Mouse (Mus musculus): ENCODE data around the gene Atp9a. TPM values are rescaled to one million over a fixed set of nuclear protein-coding genes. Genes with fewer than 3 reads are reported as not detected.

The Atp9a gene
- polyA plus RNA-seq, 1 experiment from 2014 or later: 4.4 TPM

GRCm38 (mm10) chr2:168766538-168767361 is 24.5 kb upstream of the Atp9a start:
- WGBS: 0% methylated on average over 52 of the region's 52 CpGs
- Histone ChIP-seq H3K9ac (ENCODE audit: low read depth, low read length) (peak overlapping the region; percentile 46), H3K4me1 (replicated peaks; ENCODE audit: control insufficient read depth, insufficient read depth, low read length) (peaks cover 8% of the 10 kb centered on the region), H3K9me3 (ENCODE audit: control insufficient read depth, low read length) (no peaks in the 10 kb centered on the region), H3K4me3 (ENCODE audit: low read depth, low read length) (peak overlapping the region; percentile 60), H3K4me2 (peak overlapping the region; percentile 78), H3K27me3 (replicated peaks; ENCODE audit: control insufficient read depth, insufficient read depth, low read length) (peaks cover 68% of the 10 kb centered on the region), H3K27ac (ENCODE audit: low read depth, low read length) (peak overlapping the region; percentile 82), H3K36me3 (ENCODE audit: control insufficient read depth, insufficient read depth, low read length) (no peaks in the 10 kb centered on the region)
- ATAC-seq (replicated peaks; ENCODE audit: low FRiP score): peak; percentile 72
- peak; percentile 66 for DNase-seq (ENCODE audit: low spot score)

- H3K9ac ChIP-seq (ENCODE audit: low read depth, low read length): peak overlapping the region; percentile 46
- H3K4me2 ChIP-seq: peak overlapping the region; percentile 78
- under 1% methylated on average over 65 of the region's 65 CpGs for WGBS
- peaks cover 8% of the 10 kb centered on the region for H3K4me1 ChIP-seq (replicated peaks; ENCODE audit: control insufficient read depth, insufficient read depth, low read length)
- ATAC-seq (replicated peaks; ENCODE audit: low FRiP score): peak; percentile 21; the same call in 1 of the 2 replicates
- peak overlapping the region; percentile 60 for H3K4me3 ChIP-seq (ENCODE audit: low read depth, low read length)
- peak; percentile 45 for DNase-seq (ENCODE audit: low spot score)
- H3K9me3 ChIP-seq (ENCODE audit: control insufficient read depth, low read length): no peaks in the 10 kb centered on the region
- H3K27ac ChIP-seq (ENCODE audit: low read depth, low read length): peak overlapping the region; percentile 82
- H3K36me3 ChIP-seq (ENCODE audit: control insufficient read depth, insufficient read depth, low read length): no peaks in the 10 kb centered on the region
- peaks cover 68% of the 10 kb centered on the region for H3K27me3 ChIP-seq (replicated peaks; ENCODE audit: control insufficient read depth, insufficient read depth, low read length)
These were observed 23.7 kb upstream of the Atp9a start for GRCm38 (mm10) chr2:168765696-168766537.

- under 1% methylated on average over 32 of the region's 32 CpGs for WGBS
- peak overlapping the region; percentile 82 for H3K27ac ChIP-seq (ENCODE audit: low read depth, low read length)
- ATAC-seq (replicated peaks; ENCODE audit: low FRiP score): peak; percentile 65
These were observed 23.0 kb upstream of the Atp9a start for GRCm38 (mm10) chr2:168765065-168765681.

GRCm38 (mm10) chr2:168764460-168764867 is 22.3 kb upstream of the Atp9a start:
- H3K4me1 ChIP-seq (replicated peaks; ENCODE audit: control insufficient read depth, insufficient read depth, low read length): peaks cover 8% of the 10 kb centered on the region
- H3K27me3 ChIP-seq (replicated peaks; ENCODE audit: control insufficient read depth, insufficient read depth, low read length): peaks cover 62% of the 10 kb centered on the region
- H3K27ac ChIP-seq (ENCODE audit: low read depth, low read length): no peak overlapping the region
- ATAC-seq (replicated peaks; ENCODE audit: low FRiP score) (no peak), DNase-seq (ENCODE audit: low spot score) (no peak)
- H3K36me3 ChIP-seq (ENCODE audit: control insufficient read depth, insufficient read depth, low read length): no peaks in the 10 kb centered on the region
- no peak overlapping the region for H3K9ac ChIP-seq (ENCODE audit: low read depth, low read length)
- H3K9me3 ChIP-seq (ENCODE audit: control insufficient read depth, low read length): no peaks in the 10 kb centered on the region
- peak overlapping the region; percentile 60 for H3K4me3 ChIP-seq (ENCODE audit: low read depth, low read length)
- 31% methylated on average over 9 of the region's 9 CpGs for WGBS
- H3K4me2 ChIP-seq: peak overlapping the region; percentile 78

More at GRCm38 (mm10) chr2:168765065-168765681, 23.0 kb upstream of the Atp9a start:
- H3K36me3 ChIP-seq (ENCODE audit: control insufficient read depth, insufficient read depth, low read length): no peaks in the 10 kb centered on the region
- peak overlapping the region; percentile 60 for H3K4me3 ChIP-seq (ENCODE audit: low read depth, low read length)
- H3K9ac ChIP-seq (ENCODE audit: low read depth, low read length): peak overlapping the region; percentile 46
- no peaks in the 10 kb centered on the region for H3K9me3 ChIP-seq (ENCODE audit: control insufficient read depth, low read length)
- peaks cover 63% of the 10 kb centered on the region for H3K27me3 ChIP-seq (replicated peaks; ENCODE audit: control insufficient read depth, insufficient read depth, low read length)
- H3K4me1 ChIP-seq (replicated peaks; ENCODE audit: control insufficient read depth, insufficient read depth, low read length): peaks cover 8% of the 10 kb centered on the region
- DNase-seq (ENCODE audit: low spot score): peak; percentile 72
- H3K4me2 ChIP-seq: peak overlapping the region; percentile 78

- H3K9ac ChIP-seq (ENCODE audit: low read depth, low read length): no peak overlapping the region
- H3K36me3 ChIP-seq (ENCODE audit: control insufficient read depth, insufficient read depth, low read length): no peaks in the 10 kb centered on the region
- WGBS: 27% methylated on average over 7 of the region's 7 CpGs
- DNase-seq (ENCODE audit: low spot score): no peak
- H3K27ac ChIP-seq (ENCODE audit: low read depth, low read length): no peak overlapping the region
- no peak for ATAC-seq (replicated peaks; ENCODE audit: low FRiP score)
- H3K27me3 ChIP-seq (replicated peaks; ENCODE audit: control insufficient read depth, insufficient read depth, low read length): peaks cover 58% of the 10 kb centered on the region
- H3K9me3 ChIP-seq (ENCODE audit: control insufficient read depth, low read length): no peaks in the 10 kb centered on the region
- peaks cover 8% of the 10 kb centered on the region for H3K4me1 ChIP-seq (replicated peaks; ENCODE audit: control insufficient read depth, insufficient read depth, low read length)
- H3K4me2 ChIP-seq: peak overlapping the region; percentile 78
- peak overlapping the region; percentile 60 for H3K4me3 ChIP-seq (ENCODE audit: low read depth, low read length)
These were observed 21.6 kb upstream of the Atp9a start for GRCm38 (mm10) chr2:168763785-168764184.

- H3K4me3 ChIP-seq (ENCODE audit: low read depth, low read length): no peak overlapping the region
- DNase-seq (ENCODE audit: low spot score) (no peak), ATAC-seq (replicated peaks; ENCODE audit: low FRiP score) (no peak)
- peaks cover 45% of the 10 kb centered on the region for H3K27me3 ChIP-seq (replicated peaks; ENCODE audit: control insufficient read depth, insufficient read depth, low read length)
- H3K4me2 ChIP-seq: peak overlapping the region; percentile 28
- WGBS: 22% methylated on average over 12 of the region's 12 CpGs
- H3K27ac ChIP-seq (ENCODE audit: low read depth, low read length): no peak overlapping the region
- H3K9me3 ChIP-seq (ENCODE audit: control insufficient read depth, low read length): no peaks in the 10 kb centered on the region
- no peaks in the 10 kb centered on the region for H3K36me3 ChIP-seq (ENCODE audit: control insufficient read depth, insufficient read depth, low read length)
- peaks cover 8% of the 10 kb centered on the region for H3K4me1 ChIP-seq (replicated peaks; ENCODE audit: control insufficient read depth, insufficient read depth, low read length)
- H3K9ac ChIP-seq (ENCODE audit: low read depth, low read length): no peak overlapping the region
These were observed 20.2 kb upstream of the Atp9a start for GRCm38 (mm10) chr2:168762411-168762815.

GRCm38 (mm10) chr2:168761954-168762353 is 19.7 kb upstream of the Atp9a start:
- Histone ChIP-seq H3K4me1 (replicated peaks; ENCODE audit: control insufficient read depth, insufficient read depth, low read length) (peaks cover 8% of the 10 kb centered on the region), H3K9me3 (ENCODE audit: control insufficient read depth, low read length) (no peaks in the 10 kb centered on the region), H3K27ac (ENCODE audit: low read depth, low read length) (no peak overlapping the region), H3K4me3 (ENCODE audit: low read depth, low read length) (no peak overlapping the region), H3K9ac (ENCODE audit: low read depth, low read length) (no peak overlapping the region), H3K36me3 (ENCODE audit: control insufficient read depth, insufficient read depth, low read length) (no peaks in the 10 kb centered on the region), H3K27me3 (replicated peaks; ENCODE audit: control insufficient read depth, insufficient read depth, low read length) (peaks cover 40% of the 10 kb centered on the region), H3K4me2 (peak overlapping the region; percentile 28)
- 51% methylated on average over 4 of the region's 4 CpGs for WGBS
- no peak for ATAC-seq (replicated peaks; ENCODE audit: low FRiP score)
- no peak for DNase-seq (ENCODE audit: low spot score)

- no peak overlapping the region for H3K4me2 ChIP-seq
- WGBS: 73% methylated on average over 9 of the region's 9 CpGs
- DNase-seq (ENCODE audit: low spot score): no peak
These were observed 18.9 kb upstream of the Atp9a start for GRCm38 (mm10) chr2:168761141-168761540.

More at GRCm38 (mm10) chr2:168761141-168761540, 18.9 kb upstream of the Atp9a start:
- H3K4me3 ChIP-seq (ENCODE audit: low read depth, low read length): no peak overlapping the region
- peaks cover 5% of the 10 kb centered on the region for H3K4me1 ChIP-seq (replicated peaks; ENCODE audit: control insufficient read depth, insufficient read depth, low read length)
- H3K9ac ChIP-seq (ENCODE audit: low read depth, low read length): no peak overlapping the region
- no peaks in the 10 kb centered on the region for H3K9me3 ChIP-seq (ENCODE audit: control insufficient read depth, low read length)
- H3K36me3 ChIP-seq (ENCODE audit: control insufficient read depth, insufficient read depth, low read length): no peaks in the 10 kb centered on the region; the same call in 1 of the 2 replicates
- no peak for ATAC-seq (replicated peaks; ENCODE audit: low FRiP score)
- H3K27ac ChIP-seq (ENCODE audit: low read depth, low read length): no peak overlapping the region
- peaks cover 32% of the 10 kb centered on the region for H3K27me3 ChIP-seq (replicated peaks; ENCODE audit: control insufficient read depth, insufficient read depth, low read length)
